Mouse (Mus musculus): ENCODE measurements around the gene Crispld2.

- TF ChIP-seq CTCF (conservative IDR thresholded peaks at IDR 0.05 in 1 of 2, IDR thresholded peaks at IDR 0.05 in 1 of 2; ENCODE audit: low read depth in 2 of 2, low read length in 2 of 2) (no peak), MAX (IDR thresholded peaks at IDR 0.05; ENCODE audit: low read length) (no peak), TBP (conservative IDR thresholded peaks at IDR 0.05; ENCODE audit: low read depth, low read length) (no peak)
Observed at GRCm38 (mm10) chr8:119997266-119997665, 5.0 kb downstream of the Crispld2 start.
